Mouse (Mus musculus) layer of hippocampus, adult 8-10 months (tissue): ENCODE measurements around the gene Rpl11. TPM values are rescaled to one million over a fixed set of nuclear protein-coding genes. Genes with fewer than 3 reads are reported as not detected.

Source experiments
- DNase-seq, 2 experiments: peaks; one replicate each; pipeline ENCODE4 v3.0.0; 2022; ENCODE audit warnings: low spot score in 2 of 2
- total RNA-seq, 4 experiments: library from RNA; stranded (reverse); gene quantifications; 2 replicates each; pipeline ENCODE4 v1.2.4; 2022

The Rpl11 gene
- total RNA-seq, 4 experiments from 2014 or later: 193 to 354 (median 274) TPM

GRCm38 (mm10) chr4:136027416-136028131, 25.7 kb downstream of the Rpl11 start:
- DNase-seq: no peak

GRCm38 (mm10) chr4:136025350-136025749, 27.9 kb downstream of the Rpl11 start:
- DNase-seq: no peak

- no peak for DNase-seq
Observed at GRCm38 (mm10) chr4:136022924-136023323, 30.3 kb downstream of the Rpl11 start.

- peak; percentile 98 to 99 for DNase-seq
Observed at GRCm38 (mm10) chr4:136021549-136022047, 31.6 kb downstream of the Rpl11 start, which contains the start of gene Eloa. Gene Eloa (minus strand): TSS chr4:136021763.

- DNase-seq: peak in 1 of 2 experiments; percentile 6
Observed at GRCm38 (mm10) chr4:136020743-136021548, 32.3 kb downstream of the Rpl11 start.

GRCm38 (mm10) chr4:136016059-136016602, 37.1 kb downstream of the Rpl11 start:
- no peak for DNase-seq

- no peak for DNase-seq
Observed at GRCm38 (mm10) chr4:136010586-136010985, 42.6 kb downstream of the Rpl11 start.

GRCm38 (mm10) chr4:136008782-136009447, 44.3 kb downstream of the Rpl11 start:
- no peak for DNase-seq

- DNase-seq: no peak
Observed at GRCm38 (mm10) chr4:136006821-136007220, 46.4 kb downstream of the Rpl11 start.

- no peak for DNase-seq
Observed at GRCm38 (mm10) chr4:136004921-136005320, 48.3 kb downstream of the Rpl11 start.

GRCm38 (mm10) chr4:136004107-136004675, 49.0 kb downstream of the Rpl11 start:
- DNase-seq: no peak

GRCm38 (mm10) chr4:135995118-135995517, 58.1 kb downstream of the Rpl11 start:
- DNase-seq: no peak

GRCm38 (mm10) chr4:135993941-135994340, 59.3 kb downstream of the Rpl11 start:
- DNase-seq: no peak

- DNase-seq: no peak
Observed at GRCm38 (mm10) chr4:135987714-135988113, 65.5 kb downstream of the Rpl11 start.

- DNase-seq: peak; percentile 82 to 91
Observed at GRCm38 (mm10) chr4:135986943-135987710, 66.1 kb downstream of the Rpl11 start, which contains the start of gene Pithd1. Gene Pithd1 (minus strand): TSS chr4:135987264.

- no peak for DNase-seq
Observed at GRCm38 (mm10) chr4:135986301-135986942, 66.8 kb downstream of the Rpl11 start.

GRCm38 (mm10) chr4:135985769-135986168, 67.5 kb downstream of the Rpl11 start:
- no peak for DNase-seq

GRCm38 (mm10) chr4:135985193-135985592, 68.0 kb downstream of the Rpl11 start:
- DNase-seq: no peak

GRCm38 (mm10) chr4:135984556-135984955, 68.7 kb downstream of the Rpl11 start:
- DNase-seq: no peak
